Mouse (Mus musculus): ENCODE data around the gene Zfp772.
"Not testable (repeated sequence)": the region's sequence is repeated elsewhere in the genome, so short reads cannot be mapped to it uniquely, and the experiment has no call there.

Gene Zfp772

GRCm38 (mm10) chr7:7209313-7210151 is at the start of gene Zfp772:
Gene Zfp772 (minus strand): TSS chr7:7209998.
- DNase-seq (ENCODE audit: low read depth, low spot score): not testable (repeated sequence)

GRCm38 (mm10) chr7:7247228-7247627 is 37.4 kb upstream of the Zfp772 start, which contains the start of gene Vmn2r29:
Gene Vmn2r29 (minus strand): TSS chr7:7247328.
- DNase-seq (ENCODE audit: low read depth, low spot score): not testable (repeated sequence)

- no peak for DNase-seq (ENCODE audit: low read depth, low spot score)
Observed at GRCm38 (mm10) chr7:7188191-7188942, 21.4 kb downstream of the Zfp772 start.

GRCm38 (mm10) chr7:7187417-7188190 is 22.2 kb downstream of the Zfp772 start:
- no peak for DNase-seq (ENCODE audit: low read depth, low spot score)

- DNase-seq (ENCODE audit: low read depth, low spot score): no peak
Observed at GRCm38 (mm10) chr7:7185897-7186296, 23.9 kb downstream of the Zfp772 start.

- DNase-seq (ENCODE audit: low read depth, low spot score): no peak
Observed at GRCm38 (mm10) chr7:7171227-7172147, 38.3 kb downstream of the Zfp772 start, which contains the start of gene Zfp418. Gene Zfp418 (plus strand): TSS chr7:7171330.

Data from c-Kit-negative CD71-positive TER-119-positive erythroid progenitor cells, embryonic 14.5 days (primary cell).